12 mouse cellular contexts compared by ENCODE assay signal in the genomic region with DNA sequence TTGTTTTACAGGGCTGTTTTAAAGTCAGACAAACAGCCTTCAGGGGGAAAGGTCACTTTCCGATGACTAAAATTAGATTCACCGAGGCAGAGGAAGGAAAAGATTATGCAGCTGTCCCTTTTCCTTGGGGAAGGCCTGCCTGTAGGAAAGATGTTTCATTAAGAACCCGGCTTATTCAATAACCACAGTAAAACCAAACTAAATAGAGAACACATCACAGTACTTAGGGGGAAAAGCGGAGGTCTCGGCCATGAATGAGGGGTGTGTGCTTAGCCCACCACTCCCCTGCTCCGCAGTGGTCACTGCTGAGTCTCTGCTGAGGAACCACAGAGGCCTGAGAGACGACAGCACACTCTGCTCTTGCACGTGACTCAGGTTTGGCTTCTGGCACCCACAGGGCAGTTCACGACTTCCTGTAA.
A peak's percentile ranks its signal among the peaks of the same experiment; 100 is the strongest.
DNase-seq lines count a peak whose midpoint lies in the region; ATAC-seq and TF ChIP-seq lines count a peak whose summit lies in the region.
"Had no signal": no experiment of that assay in that cellular context is flagged by ENCODE, and none has a peak within 500 bp of the region (broad histone marks: within the 10 kb centered on the region; RNA-seq: fewer than 3 reads in every experiment).

No protein-coding gene starts in this region.

- no peaks in the 10 kb centered on the region for H3K27me3 ChIP-seq in kidney, embryonic 14.5 days (ENCODE audit: control insufficient read depth, insufficient read depth, low read length)
- no peaks in the 10 kb centered on the region for H3K27me3 ChIP-seq in forebrain, embryonic 14.5 days (replicated peaks; ENCODE audit: control insufficient read depth, insufficient read depth, low read length)
- H3K27me3 ChIP-seq in hindbrain, embryonic 13.5 days: no peaks in the 10 kb centered on the region
- H3K27me3 ChIP-seq in midbrain, embryonic 13.5 days: no peaks in the 10 kb centered on the region
- no peaks in the 10 kb centered on the region for H3K27me3 ChIP-seq in lung, postnatal 0 days (replicated peaks; ENCODE audit: insufficient read depth, low read length)

- H3K4me2 ChIP-seq in kidney, embryonic 14.5 days (replicated peaks; ENCODE audit: low read depth, low read length): no peak overlapping the region
- no peak overlapping the region for H3K4me2 ChIP-seq in forebrain, embryonic 14.5 days (ENCODE audit: low read length)
- H3K4me2 ChIP-seq in hindbrain, embryonic 13.5 days: no peak overlapping the region
- no peak overlapping the region for H3K4me2 ChIP-seq in midbrain, embryonic 13.5 days (replicated peaks)
- no peak overlapping the region for H3K4me2 ChIP-seq in lung, postnatal 0 days (replicated peaks; ENCODE audit: low read depth, low read length)
- H3K4me2 ChIP-seq: lung, embryonic 14.5 days had no signal

- H3K4me1 ChIP-seq in kidney, embryonic 14.5 days (ENCODE audit: control insufficient read depth, insufficient read depth, low read length): peaks cover 32% of the 10 kb centered on the region
- H3K4me1 ChIP-seq in forebrain, embryonic 14.5 days (ENCODE audit: control insufficient read depth, insufficient read depth, low read length): peaks cover 46% of the 10 kb centered on the region
- peaks cover 82% of the 10 kb centered on the region for H3K4me1 ChIP-seq in hindbrain, embryonic 13.5 days (replicated peaks)
- peaks cover 84% of the 10 kb centered on the region for H3K4me1 ChIP-seq in midbrain, embryonic 13.5 days (replicated peaks)
- peaks cover 7% of the 10 kb centered on the region; the same call in 1 of the 2 replicates for H3K4me1 ChIP-seq in lung, postnatal 0 days (ENCODE audit: insufficient read depth, low read depth, low read length)

- no peak for TF ChIP-seq EP300 in lung, postnatal 0 days (IDR thresholded peaks at IDR 0.05)

- no peak overlapping the region for H3K4me3 ChIP-seq in kidney, embryonic 14.5 days (ENCODE audit: low read length)
- no peak overlapping the region for H3K4me3 ChIP-seq in forebrain, embryonic 14.5 days (ENCODE audit: low read depth, low read length)
- no peak overlapping the region for H3K4me3 ChIP-seq in hindbrain, embryonic 13.5 days
- H3K4me3 ChIP-seq in midbrain, embryonic 13.5 days (replicated peaks): no peak overlapping the region
- no peak overlapping the region for H3K4me3 ChIP-seq in lung, postnatal 0 days (ENCODE audit: low read depth, low read length)
- H3K4me3 ChIP-seq: erythroblast, embryonic 14.5 days had no signal

- no peaks in the 10 kb centered on the region for H3K9me3 ChIP-seq in kidney, embryonic 14.5 days (ENCODE audit: control insufficient read depth, low read length)
- H3K9me3 ChIP-seq in forebrain, embryonic 14.5 days (replicated peaks; ENCODE audit: control insufficient read depth, low read length): no peaks in the 10 kb centered on the region
- H3K9me3 ChIP-seq in hindbrain, embryonic 13.5 days: no peaks in the 10 kb centered on the region
- no peaks in the 10 kb centered on the region for H3K9me3 ChIP-seq in midbrain, embryonic 13.5 days
- no peaks in the 10 kb centered on the region for H3K9me3 ChIP-seq in lung, postnatal 0 days (ENCODE audit: low read length)

- DNase-seq in kidney, postnatal 10 days: no peak
- no peak for DNase-seq in forebrain, embryonic 14.5 days (ENCODE audit: low spot score)
- no peak for DNase-seq in layer of hippocampus, postnatal 14 days (ENCODE audit: low spot score in 2 of 2)
- DNase-seq in lung, postnatal 0 days (ENCODE audit: low spot score): no peak
- DNase-seq: lung, embryonic 14.5 days; thymus, adult 2 months had no signal

- H3K27ac ChIP-seq in kidney, embryonic 14.5 days (ENCODE audit: low read depth, low read length): peak overlapping the region; percentile 51; the same call in 1 of the 2 replicates
- H3K27ac ChIP-seq in forebrain, embryonic 14.5 days (ENCODE audit: low read depth, low read length): no peak overlapping the region
- peak overlapping the region; percentile 78 for H3K27ac ChIP-seq in hindbrain, embryonic 13.5 days
- peak overlapping the region; percentile 81 for H3K27ac ChIP-seq in midbrain, embryonic 13.5 days
- H3K27ac ChIP-seq in lung, postnatal 0 days (ENCODE audit: low read length): no peak overlapping the region

- TF ChIP-seq CTCF in lung, postnatal 0 days (IDR thresholded peaks at IDR 0.05): no peak

- H3K36me3 ChIP-seq in kidney, embryonic 14.5 days (ENCODE audit: control insufficient read depth, insufficient read depth, low read length): no peaks in the 10 kb centered on the region
- H3K36me3 ChIP-seq in forebrain, embryonic 14.5 days (ENCODE audit: control insufficient read depth, insufficient read depth, low read length): no peaks in the 10 kb centered on the region
- no peaks in the 10 kb centered on the region for H3K36me3 ChIP-seq in hindbrain, embryonic 13.5 days
- no peaks in the 10 kb centered on the region for H3K36me3 ChIP-seq in midbrain, embryonic 13.5 days
- H3K36me3 ChIP-seq in lung, postnatal 0 days (ENCODE audit: insufficient read depth, low read length): no peaks in the 10 kb centered on the region
- H3K36me3 ChIP-seq: G1E had no signal

- ATAC-seq in kidney, embryonic 14.5 days (ENCODE audit: low FRiP score, low TSS enrichment): peak; percentile 40; the same call in 1 of the 2 replicates
- ATAC-seq in forebrain, embryonic 14.5 days: no peak
- ATAC-seq in hindbrain, embryonic 13.5 days (ENCODE audit: low FRiP score): no peak
- no peak; the same call in 1 of the 2 replicates for ATAC-seq in midbrain, embryonic 13.5 days
- ATAC-seq in megakaryocyte, adult 5-6 weeks (ENCODE audit: poor library complexity, severe bottlenecking): no peak
- no peak for ATAC-seq in lung, postnatal 0 days

- H3K9ac ChIP-seq in kidney, embryonic 14.5 days (ENCODE audit: low read depth, low read length): no peak overlapping the region; the same call in 1 of the 2 replicates
- peak overlapping the region; percentile 29; the same call in 1 of the 2 replicates for H3K9ac ChIP-seq in forebrain, embryonic 14.5 days (ENCODE audit: low read length)
- peak overlapping the region; percentile 29; the same call in 1 of the 2 replicates for H3K9ac ChIP-seq in hindbrain, embryonic 13.5 days
- H3K9ac ChIP-seq in midbrain, embryonic 13.5 days (replicated peaks): no peak overlapping the region; the same call in 1 of the 2 replicates
- no peak overlapping the region for H3K9ac ChIP-seq in lung, postnatal 0 days (replicated peaks; ENCODE audit: low read depth)
- H3K9ac ChIP-seq: lung, embryonic 14.5 days had no signal

- 26% methylated on average over 9 of the region's 9 CpGs for WGBS in kidney, embryonic 14.5 days
- WGBS in forebrain, embryonic 14.5 days: 52% methylated on average over 9 of the region's 9 CpGs
- 24% methylated on average over 9 of the region's 9 CpGs for WGBS in hindbrain, embryonic 13.5 days
- WGBS in midbrain, embryonic 13.5 days: 26% methylated on average over 9 of the region's 9 CpGs
- 39% methylated on average over 9 of the region's 9 CpGs for WGBS in lung, postnatal 0 days

Comparison
In these comparisons a context has a peak if more than half of its experiments do, and no peak if none do; other contexts are left out.
1. H3K27ac ChIP-seq: peak in kidney, embryonic 14.5 days (single experiment), hindbrain, embryonic 13.5 days (single experiment) and midbrain, embryonic 13.5 days (single experiment); none in forebrain, embryonic 14.5 days (single experiment) and lung, postnatal 0 days (single experiment).
2. H3K9ac ChIP-seq: peak in forebrain, embryonic 14.5 days (single experiment) and hindbrain, embryonic 13.5 days (single experiment); none in kidney, embryonic 14.5 days (single experiment), midbrain, embryonic 13.5 days (single experiment) and lung, postnatal 0 days (single experiment).